Mouse (Mus musculus) liver, embryonic 14.5 days (tissue): ENCODE data around the gene Bcor.

Source experiments
- CTCF ChIP-seq: IDR thresholded peaks from 2 replicates; pipeline ENCODE4 v1.5.1; 2016; ENCODE audit warnings: antibody characterized with exemption, low read depth, control low read depth
- EP300 ChIP-seq: IDR thresholded peaks from 2 replicates; pipeline ENCODE4 v1.6.1; 2016; ENCODE audit warnings: antibody characterized with exemption, low read depth

GRCm38 (mm10) chrX:12129230-12129629 is 30.9 kb downstream of the Bcor start:
- TF ChIP-seq CTCF = no peak
- no peak for TF ChIP-seq EP300
